Mouse (Mus musculus) MEL (cell line): ENCODE data around the gene Acot7. TPM values are rescaled to one million over a fixed set of nuclear protein-coding genes. Genes with fewer than 3 reads are reported as not detected.

Experiments used
- DNase-seq: peaks from one replicate; pipeline ENCODE4 v3.0.0; 2011; ENCODE audit warnings: low read depth, low spot score
- H3K27ac ChIP-seq: 2 replicates; pipeline ENCODE4 v1.5.1; 2012; ENCODE audit warnings: low read depth, mild to moderate bottlenecking, control low read depth, low read length, moderate library complexity; ENCODE audit not compliant: control insufficient read depth
- H3K27me3 ChIP-seq, 2 experiments: fragments of 150-350 bp in 1 of 2; sonication (generic) in 1 of 2; 2 replicates each; pipeline ENCODE4 v1.6.1; 2012; ENCODE audit warnings: low read length in 2 of 2, mild to moderate bottlenecking in 2 of 2, improper control_type of control experiment in 1 of 2, moderate library complexity in 1 of 2; ENCODE audit not compliant: insufficient read depth in 2 of 2, control insufficient read depth in 1 of 2
- H3K36me3 ChIP-seq, 2 experiments: 2 replicates each; pipeline ENCODE4 v1.6.1; 2012 to 2014; ENCODE audit warnings: low read length in 2 of 2, improper control_type of control experiment in 1 of 2, inconsistent platforms in 1 of 2, mild to moderate bottlenecking in 1 of 2; ENCODE audit not compliant: insufficient read depth in 2 of 2, control insufficient read depth in 1 of 2
- H3K4me1 ChIP-seq, 2 experiments: fragments of 150-350 bp in 1 of 2; sonication (generic) in 1 of 2; 2 replicates each; pipeline ENCODE4 v1.6.1; 2012; ENCODE audit warnings: low read length in 2 of 2, improper control_type of control experiment in 1 of 2, mild to moderate bottlenecking in 1 of 2; ENCODE audit not compliant: insufficient read depth in 2 of 2, control insufficient read depth in 1 of 2
- H3K4me3 ChIP-seq, 2 experiments: fragments of 150-350 bp in 1 of 2; sonication (generic) in 1 of 2; 2 replicates each; pipeline ENCODE4 v1.5.1; 2012; ENCODE audit warnings: low read depth in 2 of 2, low read length in 2 of 2, mild to moderate bottlenecking in 2 of 2, moderate library complexity in 2 of 2, control low read depth in 1 of 2, improper control_type of control experiment in 1 of 2; ENCODE audit not compliant: control insufficient read depth in 1 of 2, insufficient read depth in 1 of 2
- H3K79me2 ChIP-seq: 2 replicates; pipeline ENCODE4 v1.6.1; 2012; ENCODE audit warnings: mild to moderate bottlenecking, low read length, moderate library complexity; ENCODE audit not compliant: control insufficient read depth, poor library complexity, insufficient read depth
- H3K9ac ChIP-seq: 2 replicates; pipeline ENCODE4 v1.6.1; 2012; ENCODE audit warnings: low read depth, mild to moderate bottlenecking, control low read depth, low read length, moderate library complexity; ENCODE audit not compliant: control insufficient read depth, poor library complexity, severe bottlenecking
- H3K9me3 ChIP-seq: fragments of 150-350 bp; sonication (generic); replicated peaks from 2 replicates; pipeline ENCODE4 v1.6.1; 2012; ENCODE audit warnings: mild to moderate bottlenecking, low read length, improper control_type of control experiment, moderate library complexity; ENCODE audit not compliant: insufficient read depth
- CHD1 ChIP-seq: IDR thresholded peaks from 2 replicates; pipeline ENCODE4 v1.6.1; 2012; ENCODE audit warnings: low read depth, mild to moderate bottlenecking, inconsistent platforms, low read length, improper control_type of control experiment
- CHD2 ChIP-seq: IDR thresholded peaks from 2 replicates; pipeline ENCODE4 v1.6.1; 2011; ENCODE audit warnings: low read length, improper control_type of control experiment
- CTCF ChIP-seq, 3 experiments: IDR thresholded peaks in 2 of 3; conservative IDR thresholded peaks in 1 of 3; 2 replicates each; pipeline ENCODE4 v1.5.1; 2011 to 2012; ENCODE audit warnings: low read length in 3 of 3, low read depth in 2 of 3, mild to moderate bottlenecking in 2 of 3, improper control_type of control experiment in 1 of 3, inconsistent platforms in 1 of 3, mixed read lengths in 1 of 3, moderate library complexity in 1 of 3; ENCODE audit not compliant: control insufficient read depth in 1 of 3, insufficient read depth in 1 of 3, poor library complexity in 1 of 3, severe bottlenecking in 1 of 3
- E2F4 ChIP-seq: IDR thresholded peaks from 2 replicates; pipeline ENCODE4 v1.6.1; 2011; ENCODE audit warnings: low read depth, low read length, improper control_type of control experiment, borderline replicate concordance
- ELF1 ChIP-seq: IDR thresholded peaks from 2 replicates; pipeline ENCODE4 v1.6.1; 2014; ENCODE audit warnings: low read depth, mild to moderate bottlenecking, inconsistent platforms, low read length, improper control_type of control experiment, moderate library complexity
- EP300 ChIP-seq, 2 experiments: IDR thresholded peaks; 2 replicates each; pipeline ENCODE4 v1.6.1; 2011; ENCODE audit warnings: improper control_type of control experiment in 2 of 2, low read length in 2 of 2, low read depth in 1 of 2, mild to moderate bottlenecking in 1 of 2
- GABPA ChIP-seq: IDR thresholded peaks from 2 replicates; pipeline ENCODE4 v1.6.1; 2012; ENCODE audit warnings: low read depth, mild to moderate bottlenecking, inconsistent platforms, low read length, improper control_type of control experiment, moderate library complexity
- GATA1 ChIP-seq: IDR thresholded peaks from 2 replicates; pipeline ENCODE4 v1.6.1; 2011; ENCODE audit warnings: low read depth, low read length, improper control_type of control experiment
- HCFC1 ChIP-seq: IDR thresholded peaks from 2 replicates; pipeline ENCODE4 v1.6.1; 2012; ENCODE audit warnings: low read depth, mild to moderate bottlenecking, inconsistent platforms, low read length, improper control_type of control experiment, moderate library complexity
- JUND ChIP-seq: IDR thresholded peaks from 2 replicates; pipeline ENCODE4 v1.6.1; 2011; ENCODE audit warnings: low read depth, mild to moderate bottlenecking, improper control_type of control experiment, low read length
- MAX ChIP-seq: IDR thresholded peaks from 2 replicates; pipeline ENCODE4 v1.6.1; 2011; ENCODE audit warnings: low read length, improper control_type of control experiment
- MAZ ChIP-seq: IDR thresholded peaks from 2 replicates; pipeline ENCODE4 v1.6.1; 2012; ENCODE audit warnings: low read depth, mild to moderate bottlenecking, inconsistent platforms, low read length, improper control_type of control experiment
- MEF2A ChIP-seq: IDR thresholded peaks from 2 replicates; pipeline ENCODE4 v1.6.1; 2014; ENCODE audit warnings: low read depth, mild to moderate bottlenecking, inconsistent platforms, low read length, improper control_type of control experiment; ENCODE audit not compliant: poor library complexity, insufficient replicate concordance, severe bottlenecking; ENCODE audit errors: extremely low read depth
- MXI1 ChIP-seq: IDR thresholded peaks from 2 replicates; pipeline ENCODE4 v1.6.1; 2011; ENCODE audit warnings: mild to moderate bottlenecking, low read depth, low read length, improper control_type of control experiment
- MYB ChIP-seq: IDR thresholded peaks from 2 replicates; pipeline ENCODE4 v1.6.1; 2011; ENCODE audit warnings: mild to moderate bottlenecking, low read depth, low read length, improper control_type of control experiment
- NELFE ChIP-seq: IDR thresholded peaks from 2 replicates; pipeline ENCODE4 v1.6.1; 2011; ENCODE audit warnings: low read depth, low read length, improper control_type of control experiment
- NRF1 ChIP-seq: IDR thresholded peaks from 2 replicates; pipeline ENCODE4 v1.6.1; 2014; ENCODE audit warnings: low read depth, mild to moderate bottlenecking, inconsistent platforms, low read length, improper control_type of control experiment, moderate library complexity; ENCODE audit not compliant: poor library complexity, insufficient read depth, severe bottlenecking
- POLR2A ChIP-seq, 2 experiments: IDR thresholded peaks; 2 replicates each; pipeline ENCODE4 v1.6.1; 2011 to 2012; ENCODE audit warnings: low read length in 2 of 2, mild to moderate bottlenecking in 2 of 2, control low read depth in 1 of 2, improper control_type of control experiment in 1 of 2, low read depth in 1 of 2, moderate library complexity in 1 of 2; ENCODE audit not compliant: control insufficient read depth in 1 of 2, insufficient read depth in 1 of 2, poor library complexity in 1 of 2
- POLR2AphosphoS2 ChIP-seq: IDR thresholded peaks from 2 replicates; pipeline ENCODE4 v1.6.1; 2011; ENCODE audit warnings: low read length, improper control_type of control experiment
- POLR2AphosphoS5 ChIP-seq: IDR thresholded peaks from 2 replicates; pipeline ENCODE4 v1.6.1; 2012; ENCODE audit warnings: low read depth, borderline replicate concordance, mild to moderate bottlenecking, inconsistent platforms, low read length, moderate library complexity, mixed read lengths
- RAD21 ChIP-seq: IDR thresholded peaks from 2 replicates; pipeline ENCODE4 v1.6.1; 2011; ENCODE audit warnings: mild to moderate bottlenecking, low read depth, low read length, improper control_type of control experiment
- SIN3A ChIP-seq: IDR thresholded peaks from 2 replicates; pipeline ENCODE4 v1.6.1; 2012; ENCODE audit warnings: low read length, improper control_type of control experiment, inconsistent platforms
- TAL1 ChIP-seq: IDR thresholded peaks from 2 replicates; pipeline ENCODE4 v1.6.1; 2012; ENCODE audit warnings: mild to moderate bottlenecking, inconsistent platforms, low read length, moderate library complexity, mixed read lengths
- TBP ChIP-seq: IDR thresholded peaks from 2 replicates; pipeline ENCODE4 v1.8.0; 2011; ENCODE audit warnings: low read depth, low read length, improper control_type of control experiment
- TCF12 ChIP-seq: IDR thresholded peaks from 2 replicates; pipeline ENCODE4 v1.6.1; 2014; ENCODE audit warnings: low read depth, mild to moderate bottlenecking, inconsistent platforms, low read length, improper control_type of control experiment, moderate library complexity
- USF1 ChIP-seq: IDR thresholded peaks from 2 replicates; pipeline ENCODE4 v1.6.1; 2014; ENCODE audit warnings: low read depth, mild to moderate bottlenecking, inconsistent platforms, low read length, improper control_type of control experiment, moderate library complexity
- USF2 ChIP-seq, 2 experiments: IDR thresholded peaks; 2 replicates each; pipeline ENCODE4 v1.6.1; 2011 to 2012; ENCODE audit warnings: improper control_type of control experiment in 2 of 2, low read length in 2 of 2, borderline replicate concordance in 1 of 2, inconsistent platforms in 1 of 2, low read depth in 1 of 2, mild to moderate bottlenecking in 1 of 2; ENCODE audit not compliant: insufficient read depth in 1 of 2
- ZC3H11A ChIP-seq: IDR thresholded peaks from 2 replicates; pipeline ENCODE4 v1.6.1; 2012; ENCODE audit warnings: low read depth, mild to moderate bottlenecking, inconsistent platforms, low read length, improper control_type of control experiment
- ZKSCAN1 ChIP-seq: IDR thresholded peaks from 2 replicates; pipeline ENCODE4 v1.6.1; 2012; ENCODE audit warnings: low read depth, mild to moderate bottlenecking, inconsistent platforms, low read length, improper control_type of control experiment, moderate library complexity
- ZMIZ1 ChIP-seq: IDR thresholded peaks from 2 replicates; pipeline ENCODE4 v1.6.1; 2012; ENCODE audit warnings: low read depth, mild to moderate bottlenecking, inconsistent platforms, low read length, improper control_type of control experiment, moderate library complexity
- polyA plus RNA-seq, 2 experiments: library from polyadenylated mRNA; stranded (reverse) in 1 of 2; unstranded in 1 of 2; fragments of >175 nt in 1 of 2; fragments of >200 nt in 1 of 2; gene quantifications; 2 replicates each; pipeline versions ENCODE4 v1.2.1 to v1.2.4; 2012; ENCODE audit warnings: low replicate concordance in 2 of 2, low read depth in 1 of 2; ENCODE audit not compliant: insufficient read length in 2 of 2, insufficient read depth in 1 of 2, missing spikeins in 1 of 2
- total RNA-seq: library from RNA; depleted of rRNA; stranded (reverse); fragments of 300-350 nt; gene quantifications from 2 replicates; pipeline ENCODE4 v1.2.3, GENCODE M21; 2012

Acot7 gene
- total and polyA plus RNA-seq, 3 experiments = 92.7 to 127 TPM; not detected in 1

- H3K4me1 ChIP-seq = peaks cover 0 to 8% of the 10 kb centered on the region in 2 experiments; a peak in 1 of 4 replicates
- H3K4me3 ChIP-seq = no peak overlapping the region
- no peaks in the 10 kb centered on the region for H3K27me3 ChIP-seq
- TF ChIP-seq ELF1 (no peak), POLR2AphosphoS2 (no peak), NRF1 (no peak), HCFC1 (no peak), CHD2 (no peak), ZMIZ1 (no peak), TCF12 (no peak), POLR2AphosphoS5 (no peak), MEF2A (no peak), ZC3H11A (no peak), CTCF (IDR thresholded peaks at IDR 0.05 in 2 of 3, conservative IDR thresholded peaks at IDR 0.05 in 1 of 3; ENCODE audit: control insufficient read depth in 1 of 3, insufficient read depth in 1 of 3, low read depth in 2 of 3, low read length in 3 of 3, poor library complexity in 1 of 3, severe bottlenecking in 1 of 3) (no peak), MAZ (no peak), JUND (no peak), GABPA (no peak), TBP (no peak), MYB (no peak)
- TF ChIP-seq, all 39 proteins: peak for 0
- H3K27ac ChIP-seq = no peak overlapping the region
- H3K9ac ChIP-seq = no peak overlapping the region
- no peaks in the 10 kb centered on the region for H3K9me3 ChIP-seq
- no peaks in the 10 kb centered on the region for H3K36me3 ChIP-seq
- no peaks in the 10 kb centered on the region for H3K79me2 ChIP-seq
- no peak for DNase-seq
These were observed 9.9 kb upstream of the Acot7 start for GRCm38 (mm10) chr4:152168052-152168451.

GRCm38 (mm10) chr4:152169103-152169502 lies 8.8 kb upstream of the Acot7 start:
- DNase-seq = peak; percentile 47
- no peak for TF ChIP-seq NRF1
- TF ChIP-seq NELFE = 0 out of 2 replicates have a peak, but pooled peaks have one; percentile 29
- peak in 1 of 2 experiments; percentile 37; a peak in 2 of 4 replicates for TF ChIP-seq POLR2A (IDR thresholded peaks at IDR 0.05; ENCODE audit: control insufficient read depth in 1 of 2, insufficient read depth in 1 of 2, low read depth in 1 of 2, low read length in 2 of 2, poor library complexity in 1 of 2)
- TF ChIP-seq HCFC1 = peak; percentile 41; the same call in 1 of the 2 replicates
- TF ChIP-seq TBP = peak; percentile 57; the same call in 1 of the 2 replicates
- TF ChIP-seq TAL1 = no peak
- TF ChIP-seq MYB = no peak
- no peak for TF ChIP-seq CHD1
- no peak for TF ChIP-seq SIN3A
- TF ChIP-seq RAD21 = no peak
- TF ChIP-seq ZKSCAN1 = no peak
- no peak for TF ChIP-seq USF2 (IDR thresholded peaks at IDR 0.05; ENCODE audit: borderline replicate concordance in 1 of 2, insufficient read depth in 1 of 2, low read depth in 1 of 2, low read length in 2 of 2)
- TF ChIP-seq MXI1 = no peak
- peak; percentile 30; the same call in 1 of the 2 replicates for TF ChIP-seq TCF12
- no peak for TF ChIP-seq MAX
- no peak for TF ChIP-seq JUND
- TF ChIP-seq ZMIZ1 = peak; percentile 29; the same call in 1 of the 2 replicates
- TF ChIP-seq USF1 = no peak
- no peak for TF ChIP-seq MAZ
- TF ChIP-seq E2F4 = no peak
- TF ChIP-seq GATA1 = peak; percentile 68
- TF ChIP-seq ELF1 = no peak
- TF ChIP-seq POLR2AphosphoS5 = no peak
- no peak for TF ChIP-seq EP300 (IDR thresholded peaks at IDR 0.05; ENCODE audit: low read depth in 1 of 2, low read length in 2 of 2)
- TF ChIP-seq POLR2AphosphoS2 = no peak

More at GRCm38 (mm10) chr4:152169103-152169502, 8.8 kb upstream of the Acot7 start:
- Histone ChIP-seq H3K27me3 (no peaks in the 10 kb centered on the region), H3K9me3 (no peaks in the 10 kb centered on the region), H3K4me3 (peak overlapping the region; percentile 47 to 65), H3K4me1 (peaks cover 0 to 8% of the 10 kb centered on the region in 2 experiments; a peak in 1 of 4 replicates), H3K36me3 (no peaks in the 10 kb centered on the region), H3K9ac (peak overlapping the region; percentile 68), H3K27ac (no peak overlapping the region), H3K79me2 (no peaks in the 10 kb centered on the region)
